Mouse (Mus musculus) thymus, adult 2 months (tissue): ENCODE results near the gene Stk32c.

Source experiments
- CTCF ChIP-seq: fragments of 200-500 bp; IDR thresholded peaks from 2 replicates; pipeline ENCODE4 v1.5.1; 2012; ENCODE audit warnings: mild to moderate bottlenecking, control low read depth, low read length, moderate library complexity, borderline replicate concordance; ENCODE audit not compliant: control insufficient read depth, poor library complexity, insufficient read depth; ENCODE audit errors: extremely low read depth
- POLR2A ChIP-seq: fragments of 200-500 bp; IDR thresholded peaks from 2 replicates; pipeline ENCODE4 v1.6.1; 2012; ENCODE audit warnings: mild to moderate bottlenecking, low read length, control low read depth, moderate library complexity; ENCODE audit not compliant: control insufficient read depth, poor library complexity, insufficient read depth; ENCODE audit errors: extremely low read depth

- TF ChIP-seq POLR2A (no peak), CTCF (no peak)
Measured at GRCm38 (mm10) chr7:139079141-139079540, 134.0 kb downstream of the Stk32c start.
